Mouse (Mus musculus) gastrocnemius, postnatal 4 days (tissue): ENCODE results near the gene Rxra. TPM values are rescaled to one million over a fixed set of nuclear protein-coding genes. Genes with fewer than 3 reads are reported as not detected.

Experiments used
- DNase-seq, 2 experiments: peaks; one replicate each; pipeline ENCODE4 v3.0.0; 2021 to 2022; ENCODE audit warnings: low spot score in 2 of 2, mixed read lengths in 2 of 2
- total RNA-seq, 2 experiments: library from RNA; stranded (reverse); gene quantifications; 2 replicates each; pipeline ENCODE4 v1.2.3; 2021

Rxra gene
- total RNA-seq, 2 experiments from 2014 or later = 59.0 to 60.2 TPM

- DNase-seq = no peak
Observed at GRCm38 (mm10) chr2:27761996-27762340, 85.7 kb downstream of the Rxra start.

GRCm38 (mm10) chr2:27762509-27762908 is 86.3 kb downstream of the Rxra start:
- DNase-seq = no peak

GRCm38 (mm10) chr2:27762920-27763780 is 86.9 kb downstream of the Rxra start:
- no peak for DNase-seq

- DNase-seq = no peak
Observed at GRCm38 (mm10) chr2:27764256-27764936, 88.2 kb downstream of the Rxra start.

- DNase-seq = peak; percentile 84 to 87
Observed at GRCm38 (mm10) chr2:27764937-27765319, 88.7 kb downstream of the Rxra start.

- no peak for DNase-seq
Observed at GRCm38 (mm10) chr2:27767773-27768172, 91.5 kb downstream of the Rxra start.

GRCm38 (mm10) chr2:27769701-27770100 is 93.5 kb downstream of the Rxra start:
- no peak for DNase-seq

GRCm38 (mm10) chr2:27770205-27770604 is 94.0 kb downstream of the Rxra start:
- DNase-seq = peak in 1 of 2 experiments; percentile 69

GRCm38 (mm10) chr2:27771936-27772335 is 95.7 kb downstream of the Rxra start:
- DNase-seq = peak; percentile 84 to 91

- DNase-seq = no peak
Observed at GRCm38 (mm10) chr2:27772841-27773388, 96.7 kb downstream of the Rxra start.

GRCm38 (mm10) chr2:27773980-27774730 is 97.9 kb downstream of the Rxra start:
- peak; percentile 66 to 87 for DNase-seq

GRCm38 (mm10) chr2:27775006-27775405 is 98.8 kb downstream of the Rxra start:
- DNase-seq = no peak

GRCm38 (mm10) chr2:27775625-27776024 is 99.4 kb downstream of the Rxra start:
- peak in 1 of 2 experiments; percentile 51 for DNase-seq

- DNase-seq = no peak
Observed at GRCm38 (mm10) chr2:27777756-27778155, 101.5 kb downstream of the Rxra start.

- DNase-seq = no peak
Observed at GRCm38 (mm10) chr2:27778289-27778688, 102.0 kb downstream of the Rxra start.

GRCm38 (mm10) chr2:27779291-27779866 is 103.1 kb downstream of the Rxra start:
- DNase-seq = no peak

- no peak for DNase-seq
Observed at GRCm38 (mm10) chr2:27780162-27780561, 103.9 kb downstream of the Rxra start.

- no peak for DNase-seq
Observed at GRCm38 (mm10) chr2:27785363-27785762, 109.1 kb downstream of the Rxra start.

GRCm38 (mm10) chr2:27785973-27786417 is 109.8 kb downstream of the Rxra start:
- peak in 1 of 2 experiments; percentile 56 for DNase-seq

- DNase-seq = no peak
Observed at GRCm38 (mm10) chr2:27791571-27791970, 115.3 kb downstream of the Rxra start.

- DNase-seq = peak in 1 of 2 experiments; percentile 55
Observed at GRCm38 (mm10) chr2:27799018-27799417, 122.8 kb downstream of the Rxra start.
